Mouse (Mus musculus) olfactory bulb, adult 2 months (tissue): ENCODE measurements around the gene Plpp4.

ENCODE experiments used
- CTCF ChIP-seq: fragments of 200-500 bp; IDR thresholded peaks from 2 replicates; pipeline ENCODE4 v1.5.1; 2012; ENCODE audit warnings: low read depth, mild to moderate bottlenecking, low read length, moderate library complexity; ENCODE audit not compliant: insufficient read depth
- POLR2A ChIP-seq: fragments of 200-500 bp; IDR thresholded peaks from 2 replicates; pipeline ENCODE4 v1.6.1; 2012; ENCODE audit warnings: mild to moderate bottlenecking, low read depth, low read length, moderate library complexity; ENCODE audit not compliant: insufficient read depth

GRCm38 (mm10) chr7:129425554-129425953, 168.7 kb downstream of the Plpp4 start:
- TF ChIP-seq CTCF (no peak), POLR2A (no peak)
